Comparison of ENCODE assay signal across 9 mouse cellular contexts in the genomic region with DNA sequence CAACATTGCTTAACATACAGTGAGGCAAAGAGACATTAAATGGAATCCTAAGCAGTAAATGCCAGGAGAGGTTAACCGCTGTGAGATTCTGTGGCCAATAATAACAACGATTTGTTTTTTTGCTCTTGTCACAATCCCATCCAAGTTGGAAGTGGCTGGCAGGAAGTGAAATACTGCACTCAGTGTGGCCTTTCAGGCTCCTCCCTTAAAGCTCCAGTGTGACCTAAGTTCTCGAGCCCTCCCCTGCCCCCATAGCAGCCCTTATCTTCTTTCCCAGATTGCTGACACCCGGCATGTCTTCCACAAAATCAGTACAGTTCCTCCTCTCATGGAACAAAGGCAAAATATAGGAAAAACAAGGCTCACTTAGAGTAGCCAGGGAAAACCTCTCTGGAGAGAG.
DNase-seq lines count a peak whose midpoint lies in the region; ATAC-seq lines count a peak whose summit lies in the region.
"Had no signal": no experiment of that assay in that cellular context is flagged by ENCODE, and none has a peak within 500 bp of the region (broad histone marks: within the 10 kb centered on the region; RNA-seq: fewer than 3 reads in every experiment).

No protein-coding gene starts in this region.

- no peak overlapping the region for H3K4me2 ChIP-seq in midbrain, embryonic 14.5 days (ENCODE audit: low read length)
- no peak overlapping the region for H3K4me2 ChIP-seq in heart, embryonic 13.5 days
- no peak overlapping the region for H3K4me2 ChIP-seq in kidney, embryonic 15.5 days
- H3K4me2 ChIP-seq: limb, embryonic 15.5 days; midbrain, embryonic 13.5 days had no signal

- no peak for ATAC-seq in midbrain, embryonic 14.5 days (ENCODE audit: low FRiP score, low TSS enrichment)
- no peak for ATAC-seq in heart, embryonic 13.5 days (ENCODE audit: extremely low read depth, insufficient number of reproducible peaks, low FRiP score, low TSS enrichment)
- ATAC-seq in kidney, embryonic 15.5 days (replicated peaks; ENCODE audit: low FRiP score), result no peak; the same call in 1 of the 2 replicates
- ATAC-seq: midbrain, embryonic 13.5 days had no signal

- peaks cover 78% of the 10 kb centered on the region for H3K27me3 ChIP-seq in midbrain, embryonic 10.5 days (ENCODE audit: low read depth, poor library complexity, severe bottlenecking)
- no peaks in the 10 kb centered on the region for H3K27me3 ChIP-seq in midbrain, embryonic 14.5 days (ENCODE audit: control insufficient read depth, insufficient read depth, low read length)
- H3K27me3 ChIP-seq in heart, embryonic 13.5 days (replicated peaks), result no peaks in the 10 kb centered on the region
- H3K27me3 ChIP-seq in kidney, embryonic 15.5 days, result peaks cover 26% of the 10 kb centered on the region; the same call in 1 of the 2 replicates
- H3K27me3 ChIP-seq: limb, embryonic 15.5 days had no signal

- intact Hi-C loops in gastrocnemius, postnatal 14 days (cut with DNase I; ENCODE audit: low total_unique reads), result no loop called here

- DNase-seq in midbrain, embryonic 10.5 days (ENCODE audit: low spot score), result no peak
- DNase-seq in midbrain, embryonic 14.5 days, result no peak
- DNase-seq in T-cell, adult 2 months (ENCODE audit: low spot score), result no peak
- DNase-seq in layer of hippocampus, postnatal 36 days, result no peak
- DNase-seq in gastrocnemius, postnatal 14 days, result no peak

- H3K9ac ChIP-seq in midbrain, embryonic 14.5 days (replicated peaks; ENCODE audit: low read length), result no peak overlapping the region
- H3K9ac ChIP-seq in heart, embryonic 13.5 days, result no peak overlapping the region
- no peak overlapping the region for H3K9ac ChIP-seq in kidney, embryonic 15.5 days
- H3K9ac ChIP-seq: limb, embryonic 15.5 days; midbrain, embryonic 13.5 days had no signal

- no peaks in the 10 kb centered on the region for H3K9me3 ChIP-seq in midbrain, embryonic 10.5 days (replicated peaks)
- no peaks in the 10 kb centered on the region for H3K9me3 ChIP-seq in midbrain, embryonic 14.5 days (ENCODE audit: control insufficient read depth, low read length)
- no peaks in the 10 kb centered on the region for H3K9me3 ChIP-seq in heart, embryonic 13.5 days
- no peaks in the 10 kb centered on the region for H3K9me3 ChIP-seq in kidney, embryonic 15.5 days (replicated peaks)
- H3K9me3 ChIP-seq: limb, embryonic 15.5 days; midbrain, embryonic 13.5 days had no signal

- H3K4me1 ChIP-seq in midbrain, embryonic 10.5 days, result peaks cover 22% of the 10 kb centered on the region
- H3K4me1 ChIP-seq in midbrain, embryonic 14.5 days (ENCODE audit: control insufficient read depth, insufficient read depth, low read length), result no peaks in the 10 kb centered on the region
- H3K4me1 ChIP-seq in heart, embryonic 13.5 days, result peaks cover 6% of the 10 kb centered on the region
- peaks cover 5% of the 10 kb centered on the region; the same call in 1 of the 2 replicates for H3K4me1 ChIP-seq in kidney, embryonic 15.5 days
- H3K4me1 ChIP-seq: limb, embryonic 15.5 days; midbrain, embryonic 13.5 days had no signal

- H3K27ac ChIP-seq in midbrain, embryonic 10.5 days (replicated peaks), result peak overlapping the region; percentile 78
- H3K27ac ChIP-seq in midbrain, embryonic 14.5 days (replicated peaks; ENCODE audit: low read depth, low read length), result no peak overlapping the region
- peak overlapping the region; percentile 58 for H3K27ac ChIP-seq in heart, embryonic 13.5 days (replicated peaks)
- H3K27ac ChIP-seq in kidney, embryonic 15.5 days, result peak overlapping the region; percentile 46; the same call in 1 of the 2 replicates
- H3K27ac ChIP-seq: limb, embryonic 15.5 days; midbrain, embryonic 13.5 days had no signal

- no peaks in the 10 kb centered on the region for H3K36me3 ChIP-seq in midbrain, embryonic 10.5 days
- H3K36me3 ChIP-seq in midbrain, embryonic 14.5 days (ENCODE audit: control insufficient read depth, insufficient read depth, low read length), result no peaks in the 10 kb centered on the region
- no peaks in the 10 kb centered on the region for H3K36me3 ChIP-seq in heart, embryonic 13.5 days
- H3K36me3 ChIP-seq in kidney, embryonic 15.5 days, result no peaks in the 10 kb centered on the region
- H3K36me3 ChIP-seq: limb, embryonic 15.5 days; midbrain, embryonic 13.5 days had no signal

- WGBS in midbrain, embryonic 10.5 days, result 66% methylated on average over 4 of the region's 4 CpGs
- 52% methylated on average over 4 of the region's 4 CpGs for WGBS in midbrain, embryonic 14.5 days
- WGBS in heart, embryonic 13.5 days, result 28% methylated on average over 4 of the region's 4 CpGs
- 42% methylated on average over 4 of the region's 4 CpGs for WGBS in kidney, embryonic 15.5 days

- H3K4me3 ChIP-seq in midbrain, embryonic 10.5 days, result no peak overlapping the region
- H3K4me3 ChIP-seq in midbrain, embryonic 14.5 days (replicated peaks; ENCODE audit: low read depth, low read length), result no peak overlapping the region
- no peak overlapping the region for H3K4me3 ChIP-seq in heart, embryonic 13.5 days
- H3K4me3 ChIP-seq in kidney, embryonic 15.5 days (replicated peaks), result no peak overlapping the region
- H3K4me3 ChIP-seq: limb, embryonic 15.5 days; midbrain, embryonic 13.5 days had no signal
